Mouse (Mus musculus): ENCODE results near the gene Ccar1.
"Not testable (repeated sequence)": the region's sequence is repeated elsewhere in the genome, so short reads cannot be mapped to it uniquely, and the experiment has no call there.

The Ccar1 gene

GRCm38 (mm10) chr10:62725771-62726687, 66.1 kb downstream of the Ccar1 start, which contains the start of gene Stox1:
Gene Stox1, minus strand, starts transcription at chr10:62726128.
- DNase-seq (ENCODE audit: low spot score), result peak; percentile 78

GRCm38 (mm10) chr10:62724936-62725335, 67.2 kb downstream of the Ccar1 start:
- no peak for DNase-seq (ENCODE audit: low spot score)

GRCm38 (mm10) chr10:62722701-62723100, 69.4 kb downstream of the Ccar1 start:
- DNase-seq (ENCODE audit: low spot score), result no peak

- not testable (repeated sequence) for DNase-seq (ENCODE audit: low spot score)
These were observed 71.5 kb downstream of the Ccar1 start for GRCm38 (mm10) chr10:62720574-62720973.

GRCm38 (mm10) chr10:62713457-62713856, 78.6 kb downstream of the Ccar1 start:
- no peak for DNase-seq (ENCODE audit: low spot score)

GRCm38 (mm10) chr10:62703579-62703978, 88.5 kb downstream of the Ccar1 start:
- no peak for DNase-seq (ENCODE audit: low spot score)

GRCm38 (mm10) chr10:62702436-62702835, 89.7 kb downstream of the Ccar1 start:
- DNase-seq (ENCODE audit: low spot score), result no peak
